Mouse (Mus musculus) cerebellum, adult 18-20 months (tissue): Measurements from ENCODE around the gene Nmnat2.
A peak's percentile ranks its signal among the peaks of the same experiment; 100 is the strongest.
"Not testable (repeated sequence)": the region's sequence is repeated elsewhere in the genome, so short reads cannot be mapped to it uniquely, and the experiment has no call there.

Source experiments
- DNase-seq, 2 experiments: peaks; one replicate each; pipeline ENCODE4 v3.0.0; 2021

Gene Nmnat2

GRCm38 (mm10) chr1:153062547-153062946 lies 107.8 kb downstream of the Nmnat2 start:
- DNase-seq: no peak

- DNase-seq: peak; percentile 56 to 57
Observed at GRCm38 (mm10) chr1:153064784-153065390, 110.1 kb downstream of the Nmnat2 start.

GRCm38 (mm10) chr1:153065473-153066386 lies 110.9 kb downstream of the Nmnat2 start:
- DNase-seq: peak; percentile 89 to 90

- no peak for DNase-seq
Observed at GRCm38 (mm10) chr1:153066387-153066781, 111.6 kb downstream of the Nmnat2 start.

GRCm38 (mm10) chr1:153071563-153071962 lies 116.8 kb downstream of the Nmnat2 start:
- DNase-seq: no peak

- DNase-seq: no peak
Observed at GRCm38 (mm10) chr1:153071995-153072394, 117.2 kb downstream of the Nmnat2 start.

- DNase-seq: no peak
Observed at GRCm38 (mm10) chr1:153072711-153073110, 117.9 kb downstream of the Nmnat2 start.

- DNase-seq: no peak
Observed at GRCm38 (mm10) chr1:153073441-153073840, 118.6 kb downstream of the Nmnat2 start.

GRCm38 (mm10) chr1:153075087-153075736 lies 120.4 kb downstream of the Nmnat2 start:
- no peak for DNase-seq

GRCm38 (mm10) chr1:153075955-153076354 lies 121.2 kb downstream of the Nmnat2 start:
- DNase-seq: no peak

GRCm38 (mm10) chr1:153083233-153083632 lies 128.4 kb downstream of the Nmnat2 start:
- DNase-seq: not testable (repeated sequence)

- peak; percentile 80 to 87 for DNase-seq
Observed at GRCm38 (mm10) chr1:153084191-153084590, 129.4 kb downstream of the Nmnat2 start.

- no peak for DNase-seq
Observed at GRCm38 (mm10) chr1:153085198-153085597, 130.4 kb downstream of the Nmnat2 start.

- DNase-seq: no peak
Observed at GRCm38 (mm10) chr1:153087771-153088170, 133.0 kb downstream of the Nmnat2 start.

- DNase-seq: no peak
Observed at GRCm38 (mm10) chr1:153090081-153090480, 135.3 kb downstream of the Nmnat2 start.

GRCm38 (mm10) chr1:153090807-153091206 lies 136.0 kb downstream of the Nmnat2 start:
- no peak for DNase-seq

GRCm38 (mm10) chr1:153091438-153092236 lies 136.8 kb downstream of the Nmnat2 start:
- peak in 1 of 2 experiments; percentile 46 for DNase-seq

- DNase-seq: peak; percentile 76 to 81
Observed at GRCm38 (mm10) chr1:153092237-153092975, 137.6 kb downstream of the Nmnat2 start.

- DNase-seq: no peak
Observed at GRCm38 (mm10) chr1:153093172-153093571, 138.4 kb downstream of the Nmnat2 start.

GRCm38 (mm10) chr1:153093581-153093980 lies 138.8 kb downstream of the Nmnat2 start:
- DNase-seq: no peak

- DNase-seq: no peak
Observed at GRCm38 (mm10) chr1:153094226-153095076, 139.7 kb downstream of the Nmnat2 start.
